ENCODE assay signal across 8 mouse cellular contexts in the genomic region with DNA sequence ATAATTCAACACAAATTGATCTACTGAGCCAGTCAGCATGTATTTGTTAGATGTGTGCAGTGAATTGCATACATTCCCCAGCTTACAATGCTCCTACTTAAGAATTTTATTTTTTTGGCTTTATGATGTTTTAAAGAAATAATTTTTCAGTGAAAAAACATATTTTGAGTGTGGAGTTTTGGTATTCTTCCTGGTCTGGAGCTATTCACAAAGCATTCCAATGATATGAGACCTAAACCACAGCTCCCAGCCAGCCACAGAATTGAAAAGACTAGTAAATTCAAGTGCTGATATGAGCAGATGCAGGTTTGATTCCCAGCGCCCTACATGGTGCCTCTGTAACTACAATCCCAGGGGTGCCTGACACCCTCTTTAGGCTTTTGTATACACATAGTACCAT.
"Had no signal": no experiment of that assay in that cellular context is flagged by ENCODE, and none has a peak within 500 bp of the region (broad histone marks: within the 10 kb centered on the region; RNA-seq: fewer than 3 reads in every experiment).

No protein-coding gene starts in this region.

- DNase-seq: liver, postnatal 0 days; lung, adult 2 months; lung, postnatal 14 days; lung, postnatal 36 days; right cerebral cortex, postnatal 14 days; thymus, adult 2 months; thymus, postnatal 25 days; thymus, postnatal 4 days had no signal
